Mouse (Mus musculus): Measurements from ENCODE around the gene Hcls1.

DNA sequence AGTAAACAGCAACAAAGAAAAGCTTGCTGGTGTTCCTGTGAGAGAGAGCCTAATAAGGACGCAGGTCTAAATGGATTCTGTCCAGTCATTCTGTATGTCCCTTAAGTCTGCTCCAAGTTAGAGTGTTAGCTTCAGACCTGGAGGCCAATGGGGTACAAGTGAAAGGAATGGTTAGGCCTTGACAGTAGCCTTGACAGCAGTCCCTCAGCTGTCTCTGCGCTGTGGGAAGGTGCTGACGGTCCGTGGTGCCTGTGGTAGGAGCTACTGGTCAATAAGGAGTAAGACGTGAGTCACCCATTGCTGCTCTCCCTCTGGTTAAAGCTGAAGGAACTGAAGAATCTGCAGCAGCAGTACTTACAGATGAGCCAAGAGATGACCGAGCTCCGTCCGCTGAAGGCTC is 10.5 kb upstream of the Hcls1 start:
- TF ChIP-seq POLR2A (IDR thresholded peaks at IDR 0.05; ENCODE audit: borderline replicate concordance, low read depth, low read length) (no peak), CTCF (IDR thresholded peaks at IDR 0.05; ENCODE audit: low read depth, low read length) (no peak)

Data from bone marrow macrophage, adult 2 months (primary cell).